Mouse (Mus musculus) kidney, postnatal 0 days (tissue): Measurements from ENCODE around the gene Mcfd2. TPM values are rescaled to one million over a fixed set of nuclear protein-coding genes. Genes with fewer than 3 reads are reported as not detected.

Experiments used
- ATAC-seq: fragments of 200-750 bp; cut with Nextera tagmentation; replicated peaks from 2 replicates; pipeline ENCODE4 v1.8.0; 2017; ENCODE audit warnings: low read depth, moderate number of reproducible peaks, moderate TSS enrichment, moderate library complexity; ENCODE audit not compliant: low FRiP score
- DNase-seq: peaks from one replicate; pipeline ENCODE4 v3.0.0-alpha.2; 2016; ENCODE audit warnings: low spot score
- H3K27ac ChIP-seq: fragments of 300-500 bp; sonication (generic); 2 replicates; pipeline ENCODE4 v1.5.1; 2014; ENCODE audit warnings: mild to moderate bottlenecking
- H3K27me3 ChIP-seq: fragments of 300-500 bp; sonication (generic); 2 replicates; pipeline ENCODE4 v1.6.1; 2014; ENCODE audit warnings: low read length, mixed read lengths; ENCODE audit not compliant: insufficient read depth
- H3K36me3 ChIP-seq: fragments of 300-500 bp; sonication (generic); 2 replicates; pipeline ENCODE4 v1.6.1; 2014; ENCODE audit warnings: low read length, mixed read lengths; ENCODE audit not compliant: insufficient read depth
- H3K4me1 ChIP-seq: fragments of 300-500 bp; sonication (generic); replicated peaks from 2 replicates; pipeline ENCODE4 v1.6.1; 2014; ENCODE audit warnings: antibody characterized with exemption, low read length, mixed read lengths; ENCODE audit not compliant: insufficient read depth
- H3K4me2 ChIP-seq: fragments of 300-500 bp; sonication (generic); 2 replicates; pipeline ENCODE4 v1.6.1; 2014; ENCODE audit warnings: mild to moderate bottlenecking, low read length, moderate library complexity, mixed read lengths
- H3K4me3 ChIP-seq: fragments of 300-500 bp; sonication (generic); replicated peaks from 2 replicates; pipeline ENCODE4 v1.5.1; 2014; ENCODE audit warnings: low read depth, low read length
- H3K9ac ChIP-seq: fragments of 300-500 bp; sonication (generic); 2 replicates; pipeline ENCODE4 v1.6.1; 2014; ENCODE audit warnings: low read depth, low read length
- H3K9me3 ChIP-seq: fragments of 300-500 bp; sonication (generic); replicated peaks from 2 replicates; pipeline ENCODE4 v1.6.1; 2016; ENCODE audit warnings: low read length, inconsistent platforms, mixed read lengths
- CTCF ChIP-seq: IDR thresholded peaks from 2 replicates; pipeline ENCODE4 v1.5.1; 2016; ENCODE audit warnings: antibody characterized with exemption, low read depth, mild to moderate bottlenecking, moderate library complexity
- WGBS: fragments of 180-500 bp; shearing (Covaris S2); extraction: QIAGEN DNeasy Blood & Tissue Kit; methylation state at CpG from one replicate; pipeline ENCODE4 v1.1.7; 2014; 5-methylcytosine and 5-hydroxymethylcytosine counted together
- polyA plus RNA-seq: library from polyadenylated mRNA; unstranded; fragments of >200 nt; fragmentation: Nextera tagmentation; extraction: Ambion mirVana; gene quantifications from 2 replicates; pipeline ENCODE4 v1.2.1, GENCODE M21; 2015

The Mcfd2 gene
- polyA plus RNA-seq, 1 experiment from 2014 or later = 140 TPM

GRCm38 (mm10) chr17:87269454-87269853, 3.7 kb upstream of the Mcfd2 start:
- Histone ChIP-seq H3K9ac (no peak overlapping the region), H3K36me3 (no peaks in the 10 kb centered on the region), H3K27me3 (no peaks in the 10 kb centered on the region), H3K4me1 (peaks cover 7% of the 10 kb centered on the region), H3K4me2 (no peak overlapping the region), H3K27ac (no peak overlapping the region), H3K9me3 (no peaks in the 10 kb centered on the region), H3K4me3 (no peak overlapping the region)
- no peak for TF ChIP-seq CTCF
- WGBS = 65% methylated on average over 6 of the region's 6 CpGs
- DNase-seq = no peak
- ATAC-seq = no peak

- peak; percentile 78 for ATAC-seq
- Histone ChIP-seq H3K27ac (peak overlapping the region; percentile 71; the same call in 1 of the 2 replicates), H3K4me3 (peak overlapping the region; percentile 85), H3K9me3 (no peaks in the 10 kb centered on the region), H3K36me3 (0 out of 2 replicates have a peak, but pooled peaks cover 7% of the 10 kb centered on the region), H3K4me1 (peaks cover 13% of the 10 kb centered on the region), H3K9ac (peak overlapping the region; percentile 86), H3K27me3 (no peaks in the 10 kb centered on the region), H3K4me2 (peak overlapping the region; percentile 86)
- WGBS = 7% methylated on average over 27 of the region's 28 CpGs
- DNase-seq = peak; percentile 16
- no peak for TF ChIP-seq CTCF
These were observed 576 bp downstream of the Mcfd2 start for GRCm38 (mm10) chr17:87264927-87265791.

GRCm38 (mm10) chr17:87264054-87264830, 1.5 kb downstream of the Mcfd2 start:
- Histone ChIP-seq H3K36me3 (0 out of 2 replicates have a peak, but pooled peaks cover 7% of the 10 kb centered on the region), H3K4me1 (peaks cover 13% of the 10 kb centered on the region), H3K9me3 (no peaks in the 10 kb centered on the region), H3K4me2 (peak overlapping the region; percentile 86), H3K27me3 (no peaks in the 10 kb centered on the region), H3K27ac (no peak overlapping the region; the same call in 1 of the 2 replicates), H3K4me3 (0 out of 2 replicates have a peak overlapping the region, but pooled peaks have one; percentile 85), H3K9ac (peak overlapping the region; percentile 86; the same call in 1 of the 2 replicates)
- ATAC-seq (no peak), DNase-seq (no peak)
- 80% methylated on average over 11 of the region's 11 CpGs for WGBS
- no peak for TF ChIP-seq CTCF

- TF ChIP-seq CTCF = no peak
- DNase-seq (no peak), ATAC-seq (no peak)
- H3K27ac ChIP-seq = no peak overlapping the region
- no peaks in the 10 kb centered on the region for H3K27me3 ChIP-seq
- no peak overlapping the region for H3K4me2 ChIP-seq
- H3K9ac ChIP-seq = no peak overlapping the region
- H3K4me3 ChIP-seq = no peak overlapping the region
- H3K4me1 ChIP-seq = peaks cover 13% of the 10 kb centered on the region
- H3K36me3 ChIP-seq = 0 out of 2 replicates have a peak, but pooled peaks cover 7% of the 10 kb centered on the region
- 87% methylated on average over 6 of the region's 6 CpGs for WGBS
- no peaks in the 10 kb centered on the region for H3K9me3 ChIP-seq
These were observed 2.3 kb downstream of the Mcfd2 start for GRCm38 (mm10) chr17:87263401-87263800.

GRCm38 (mm10) chr17:87255672-87256071, 10.1 kb downstream of the Mcfd2 start:
- H3K4me2 ChIP-seq = no peak overlapping the region
- WGBS = 86% methylated on average over 16 of the region's 16 CpGs
- no peaks in the 10 kb centered on the region for H3K9me3 ChIP-seq
- H3K4me3 ChIP-seq = no peak overlapping the region
- TF ChIP-seq CTCF = no peak
- DNase-seq = no peak
- no peak overlapping the region for H3K9ac ChIP-seq
- no peak overlapping the region for H3K27ac ChIP-seq
- ATAC-seq = no peak
- H3K4me1 ChIP-seq = no peaks in the 10 kb centered on the region
- no peaks in the 10 kb centered on the region for H3K27me3 ChIP-seq
- H3K36me3 ChIP-seq = peaks cover 38% of the 10 kb centered on the region

- Histone ChIP-seq H3K9me3 (no peaks in the 10 kb centered on the region), H3K27me3 (no peaks in the 10 kb centered on the region), H3K4me2 (no peak overlapping the region), H3K4me1 (no peaks in the 10 kb centered on the region), H3K27ac (no peak overlapping the region), H3K4me3 (no peak overlapping the region), H3K9ac (no peak overlapping the region), H3K36me3 (peaks cover 35% of the 10 kb centered on the region)
- 77% methylated on average over 8 of the region's 8 CpGs for WGBS
- TF ChIP-seq CTCF = no peak
- ATAC-seq (no peak), DNase-seq (no peak)
These were observed 11.4 kb downstream of the Mcfd2 start for GRCm38 (mm10) chr17:87254384-87254783.
